Mouse (Mus musculus) ES-E14 (cell line): ENCODE results near the gene Fadd. TPM values are rescaled to one million over a fixed set of nuclear protein-coding genes. Genes with fewer than 3 reads are reported as not detected.

Experiments
- DNase-seq: peaks from one replicate; pipeline ENCODE4 v3.0.0-alpha.2; 2013; ENCODE audit warnings: low read depth, low spot score
- H3K27ac ChIP-seq: 2 replicates; pipeline ENCODE4 v1.5.1; 2012; ENCODE audit warnings: low read depth, mild to moderate bottlenecking, low read length, moderate library complexity, mixed read lengths; ENCODE audit not compliant: poor library complexity, insufficient read depth, severe bottlenecking
- H3K36me3 ChIP-seq: 2 replicates; pipeline ENCODE4 v1.6.1; 2012; ENCODE audit warnings: mild to moderate bottlenecking, low read length, moderate library complexity, mixed read lengths; ENCODE audit not compliant: control insufficient read depth, poor library complexity, insufficient read depth, severe bottlenecking
- H3K4me1 ChIP-seq, 2 experiments: fragments of 150-350 bp in 1 of 2; sonication (generic) in 1 of 2; 2 replicates each; pipeline ENCODE4 v1.6.1; 2012; ENCODE audit warnings: low read length in 2 of 2, mild to moderate bottlenecking in 1 of 2, mixed read lengths in 1 of 2; ENCODE audit not compliant: control insufficient read depth in 2 of 2, insufficient read depth in 2 of 2, poor library complexity in 1 of 2
- H3K4me3 ChIP-seq, 2 experiments: fragments of 150-350 bp in 1 of 2; sonication (generic) in 1 of 2; 2 replicates each; pipeline ENCODE4 v1.5.1; 2012; ENCODE audit warnings: low read length in 2 of 2, low read depth in 1 of 2, mild to moderate bottlenecking in 1 of 2, mixed read lengths in 1 of 2; ENCODE audit not compliant: insufficient read depth in 1 of 2, poor library complexity in 1 of 2, severe bottlenecking in 1 of 2
- H3K9ac ChIP-seq: 2 replicates; pipeline ENCODE4 v1.6.1; 2012; ENCODE audit warnings: low read depth, mild to moderate bottlenecking, low read length, mixed read lengths; ENCODE audit not compliant: poor library complexity, insufficient read depth, severe bottlenecking
- H3K9me3 ChIP-seq: fragments of 150-350 bp; sonication (generic); 2 replicates; pipeline ENCODE4 v1.6.1; 2012; ENCODE audit warnings: low read depth, mild to moderate bottlenecking, low read length; ENCODE audit not compliant: control insufficient read depth, insufficient read depth
- CHD2 ChIP-seq: IDR thresholded peaks from 2 replicates; pipeline ENCODE4 v1.6.1; 2014; ENCODE audit warnings: mild to moderate bottlenecking, low read depth, low read length, inconsistent platforms
- HCFC1 ChIP-seq: IDR thresholded peaks from 2 replicates; pipeline ENCODE4 v1.6.1; 2012; ENCODE audit warnings: low read length, inconsistent platforms, borderline replicate concordance; ENCODE audit not compliant: insufficient read depth
- MAFK ChIP-seq: IDR thresholded peaks from 2 replicates; pipeline ENCODE4 v1.6.1; 2014; ENCODE audit warnings: mild to moderate bottlenecking, low read depth, low read length, inconsistent platforms; ENCODE audit not compliant: insufficient read depth
- ZC3H11A ChIP-seq: IDR thresholded peaks from 2 replicates; pipeline ENCODE4 v1.6.1; 2012; ENCODE audit warnings: low read depth, mild to moderate bottlenecking, inconsistent platforms, low read length, borderline replicate concordance
- ZNF384 ChIP-seq: IDR thresholded peaks from 2 replicates; pipeline ENCODE4 v1.6.1; 2012; ENCODE audit warnings: low read depth, low read length, inconsistent platforms
- in situ Hi-C, 2 experiments: fragments of 600-800 bp; cut with MboI; formaldehyde crosslinking; loops; one replicate each; pipeline ENCODE4 v1.15.1; 2025; ENCODE audit warnings: low sequenced_read_pairs in 2 of 2, inconsistent platforms in 1 of 2; ENCODE audit not compliant: unreplicated experiment in 2 of 2
- total RNA-seq: library from RNA; depleted of rRNA; stranded (reverse); fragments of 300-350 nt; gene quantifications from 2 replicates; pipeline ENCODE4 v1.2.3, GENCODE M21; 2012

Gene Fadd
- total RNA-seq, 1 experiment = 2.9 TPM

- no peak for TF ChIP-seq MAFK
- no peak for TF ChIP-seq HCFC1
- no peak for TF ChIP-seq CHD2
- no peak for TF ChIP-seq ZC3H11A
- TF ChIP-seq ZNF384 = no peak
- H3K4me1 ChIP-seq = peaks cover 8 to 16% of the 10 kb centered on the region in 2 experiments
- no peak overlapping the region for H3K4me3 ChIP-seq
- DNase-seq = no peak
- no peaks in the 10 kb centered on the region for H3K9me3 ChIP-seq
- H3K36me3 ChIP-seq = no peaks in the 10 kb centered on the region
- H3K9ac ChIP-seq = no peak overlapping the region
- in situ Hi-C loops = no loop called here
- no peak overlapping the region for H3K27ac ChIP-seq
Observed at GRCm38 (mm10) chr7:144626042-144626441, 43.8 kb upstream of the Fadd start.

- no peak for DNase-seq
Observed at GRCm38 (mm10) chr7:144620721-144621681, 38.7 kb upstream of the Fadd start.

GRCm38 (mm10) chr7:144620315-144620714 lies 38.1 kb upstream of the Fadd start:
- no peaks in the 10 kb centered on the region for H3K36me3 ChIP-seq
- in situ Hi-C loops = no loop called here
- no peak overlapping the region for H3K27ac ChIP-seq
- no peak for TF ChIP-seq CHD2
- no peak for TF ChIP-seq MAFK
- no peak for TF ChIP-seq ZC3H11A
- TF ChIP-seq HCFC1 = no peak
- no peak for TF ChIP-seq ZNF384
- H3K9ac ChIP-seq = no peak overlapping the region
- no peak overlapping the region for H3K4me3 ChIP-seq
- H3K9me3 ChIP-seq = no peaks in the 10 kb centered on the region
- peaks cover 0 to 6% of the 10 kb centered on the region in 2 experiments; a peak in 2 of 4 replicates for H3K4me1 ChIP-seq
- no peak for DNase-seq

More at GRCm38 (mm10) chr7:144620721-144621681, 38.7 kb upstream of the Fadd start:
- Histone ChIP-seq H3K4me1 (peaks cover 0 to 7% of the 10 kb centered on the region in 2 experiments; a peak in 2 of 4 replicates), H3K36me3 (no peaks in the 10 kb centered on the region), H3K9ac (no peak overlapping the region), H3K9me3 (no peaks in the 10 kb centered on the region), H3K27ac (no peak overlapping the region), H3K4me3 (no peak overlapping the region)
- in situ Hi-C loops = no loop called here
- TF ChIP-seq ZC3H11A = no peak
- no peak for TF ChIP-seq HCFC1
- TF ChIP-seq ZNF384 = no peak
- TF ChIP-seq CHD2 = no peak
- no peak for TF ChIP-seq MAFK

- Histone ChIP-seq H3K36me3 (no peaks in the 10 kb centered on the region), H3K4me3 (no peak overlapping the region), H3K9ac (no peak overlapping the region), H3K9me3 (no peaks in the 10 kb centered on the region), H3K27ac (no peak overlapping the region), H3K4me1 (no peaks in the 10 kb centered on the region)
- TF ChIP-seq MAFK (no peak), ZNF384 (no peak), CHD2 (no peak), HCFC1 (no peak), ZC3H11A (no peak)
- no peak for DNase-seq
- in situ Hi-C loops = no loop called here
Observed at GRCm38 (mm10) chr7:144615343-144615742, 33.1 kb upstream of the Fadd start.
